7 mouse cellular contexts compared by ENCODE assay signal in genomic region chr12:12938850-12939249, GRCm38 (mm10). TPM values are rescaled to one million over a fixed set of nuclear protein-coding genes. Genes with fewer than 3 reads are reported as not detected.
DNase-seq lines count a peak whose midpoint lies in the region; ATAC-seq lines count a peak whose summit lies in the region.

No protein-coding gene starts in this region.

- peak overlapping the region; percentile 76 for H3K4me2 ChIP-seq in intestine, embryonic 15.5 days (replicated peaks)
- peak overlapping the region; percentile 92 for H3K4me2 ChIP-seq in midbrain, embryonic 12.5 days (replicated peaks)
- peak overlapping the region; percentile 96 for H3K4me2 ChIP-seq in stomach, embryonic 14.5 days (replicated peaks; ENCODE audit: low read depth, low read length)

- intact Hi-C loops in gastrocnemius, postnatal 36 days (cut with DNase I) = loop anchor here (5.0 kb wide), 1 partner anchor 127 kb away; no protein-coding TSS in a partner anchor
- intact Hi-C loops in left cerebral cortex, postnatal 4 days (cut with DNase I) = loop anchor here (2.0 to 10.0 kb wide), 3 partner anchors 162 to 316 kb away; no protein-coding TSS in a partner anchor

- no peaks in the 10 kb centered on the region for H3K27me3 ChIP-seq in intestine, embryonic 15.5 days (replicated peaks)
- H3K27me3 ChIP-seq in midbrain, embryonic 12.5 days = peaks cover 8% of the 10 kb centered on the region; the same call in 1 of the 2 replicates
- no peaks in the 10 kb centered on the region for H3K27me3 ChIP-seq in stomach, embryonic 14.5 days (ENCODE audit: control insufficient read depth, insufficient read depth, low read length)

- H3K4me1 ChIP-seq in intestine, embryonic 15.5 days (replicated peaks) = peaks cover 17% of the 10 kb centered on the region; the same call in 1 of the 2 replicates
- H3K4me1 ChIP-seq in midbrain, embryonic 12.5 days = peaks cover 30% of the 10 kb centered on the region
- H3K4me1 ChIP-seq in stomach, embryonic 14.5 days (ENCODE audit: control insufficient read depth, insufficient read depth, low read length) = peaks cover 16% of the 10 kb centered on the region; the same call in 1 of the 2 replicates

- WGBS in intestine, embryonic 15.5 days = under 1% methylated on average over 12 of the region's 12 CpGs
- 1% methylated on average over 12 of the region's 12 CpGs for WGBS in midbrain, embryonic 12.5 days
- WGBS in stomach, embryonic 14.5 days = 0% methylated on average over 12 of the region's 12 CpGs

- H3K4me3 ChIP-seq in intestine, embryonic 15.5 days (replicated peaks) = peak overlapping the region; percentile 78
- peak overlapping the region; percentile 83 for H3K4me3 ChIP-seq in midbrain, embryonic 12.5 days
- H3K4me3 ChIP-seq in stomach, embryonic 14.5 days (ENCODE audit: low read depth, low read length) = peak overlapping the region; percentile 75

- no peaks in the 10 kb centered on the region for H3K9me3 ChIP-seq in intestine, embryonic 15.5 days
- no peaks in the 10 kb centered on the region for H3K9me3 ChIP-seq in midbrain, embryonic 12.5 days
- H3K9me3 ChIP-seq in stomach, embryonic 14.5 days (ENCODE audit: control insufficient read depth, low read depth, low read length) = no peaks in the 10 kb centered on the region

- 0 out of 2 replicates have a peak, but pooled peaks have one; percentile 10 for ATAC-seq in common myeloid progenitor, adult 5-6 weeks (replicated peaks; ENCODE audit: low read depth, poor library complexity, severe bottlenecking)
- peak; percentile 27 for ATAC-seq in intestine, embryonic 15.5 days
- no peak for ATAC-seq in midbrain, embryonic 12.5 days (ENCODE audit: low FRiP score, low read depth)
- ATAC-seq in stomach, embryonic 14.5 days (ENCODE audit: insufficient number of reproducible peaks, insufficient read depth, low FRiP score, low read depth) = no peak

- 0 out of 2 replicates have a peak, but pooled peaks cover 7% of the 10 kb centered on the region for H3K36me3 ChIP-seq in intestine, embryonic 15.5 days
- H3K36me3 ChIP-seq in midbrain, embryonic 12.5 days = peaks cover 25% of the 10 kb centered on the region
- H3K36me3 ChIP-seq in stomach, embryonic 14.5 days (ENCODE audit: control insufficient read depth, insufficient read depth, low read length) = peaks cover 13% of the 10 kb centered on the region

- peak; percentile 62 for DNase-seq in adrenal gland, postnatal 25 days
- peak; percentile 38 to 42 for DNase-seq in gastrocnemius, postnatal 36 days
- peak; percentile 92 for DNase-seq in left cerebral cortex, postnatal 4 days

- H3K27ac ChIP-seq in intestine, embryonic 15.5 days = peak overlapping the region; percentile 90
- H3K27ac ChIP-seq in midbrain, embryonic 12.5 days (replicated peaks) = peak overlapping the region; percentile 96
- H3K27ac ChIP-seq in stomach, embryonic 14.5 days (ENCODE audit: low read length) = peak overlapping the region; percentile 86

- peak overlapping the region; percentile 85 for H3K9ac ChIP-seq in intestine, embryonic 15.5 days
- peak overlapping the region; percentile 98 for H3K9ac ChIP-seq in midbrain, embryonic 12.5 days (replicated peaks)
- peak overlapping the region; percentile 76 for H3K9ac ChIP-seq in stomach, embryonic 14.5 days (replicated peaks; ENCODE audit: low read depth, low read length)

RNA-seq across cellular contexts. Expression of gene Mycn, which starts 2.9 kb away (rescaled TPM):
- total RNA-seq in adrenal gland, postnatal 25 days (2021) = 4.2 and 7.1 TPM in 2 replicates
- 10.7 and 12.9 TPM in 2 replicates for total RNA-seq in common myeloid progenitor, adult 5-6 weeks (2017)
- total RNA-seq in gastrocnemius, postnatal 36 days (2021) = under 1 TPM; 0.42 to 0.84 TPM
- 72.5 and 89.8 TPM in 2 replicates for polyA plus RNA-seq in intestine, embryonic 15.5 days (2015; fragmentation: Nextera tagmentation; extraction: Ambion mirVana)
- total RNA-seq in left cerebral cortex, postnatal 4 days (2021) = 10 to 100 TPM; 65.1 to 68.8 TPM
- 94.0 and 101 TPM in 2 replicates for polyA plus RNA-seq in midbrain, embryonic 12.5 days (2016; fragmentation: Nextera tagmentation; extraction: Ambion mirVana)
- 47.6 and 47.9 TPM in 2 replicates for polyA plus RNA-seq in stomach, embryonic 14.5 days (2014; fragmentation: Nextera tagmentation; extraction: Ambion mirVana)

Comparison
In these comparisons a context has a peak if more than half of its experiments do, and no peak if none do; other contexts are left out.
1. DNase-seq: peak in every context shown above with its lines; median percentile 92 in left cerebral cortex, postnatal 4 days; 62 in adrenal gland, postnatal 25 days; 40 in gastrocnemius, postnatal 36 days.
2. ATAC-seq: peak in common myeloid progenitor, adult 5-6 weeks (single experiment) and intestine, embryonic 15.5 days (single experiment); none in midbrain, embryonic 12.5 days (single experiment) and stomach, embryonic 14.5 days (single experiment).
3. Peak in every context shown above with its lines, with median percentiles within 50 percentile points of each other: H3K27ac ChIP-seq, H3K4me2 ChIP-seq, H3K4me3 ChIP-seq and H3K9ac ChIP-seq.